Mouse (Mus musculus) myocyte (in vitro differentiated cells): ENCODE results near the gene Gm47985.
"Not testable (repeated sequence)": the region's sequence is repeated elsewhere in the genome, so short reads cannot be mapped to it uniquely, and the experiment has no call there.

Experiments
- MYOD1 ChIP-seq, 3 experiments: IDR thresholded peaks; one replicate each; pipeline ENCODE4 v1.6.1; 2011; ENCODE audit warnings: control low read depth in 2 of 3, low read depth in 2 of 3, mild to moderate bottlenecking in 2 of 3, moderate library complexity in 1 of 3; ENCODE audit not compliant: insufficient read length in 2 of 3, control insufficient read depth in 1 of 3
- POLR2A ChIP-seq: IDR thresholded peaks from one replicate; pipeline ENCODE4 v1.6.1; 2011; ENCODE audit warnings: low read depth, mild to moderate bottlenecking, control low read depth, moderate library complexity; ENCODE audit not compliant: insufficient read length
- USF1 ChIP-seq: IDR thresholded peaks from one replicate; pipeline ENCODE4 v1.6.1; 2011; ENCODE audit warnings: low read depth, mild to moderate bottlenecking, control low read depth, moderate library complexity

GRCm38 (mm10) chr1:151209824-151210355 is 27.6 kb downstream of the Gm47985 start, which contains the start of gene Gm47996:
- not testable (repeated sequence) for TF ChIP-seq USF1; POLR2A; MYOD1 (IDR thresholded peaks at IDR 0.05; ENCODE audit: control insufficient read depth in 1 of 3, insufficient read length in 2 of 3, low read depth in 2 of 3)
